Mouse (Mus musculus) cerebellum, adult 9-10 months (tissue): ENCODE measurements around the gene Akap13.
A peak's percentile ranks its signal among the peaks of the same experiment; 100 is the strongest.

Experiments used
- DNase-seq: peaks from one replicate; pipeline ENCODE4 v3.0.0; 2022

Akap13 gene

GRCm38 (mm10) chr7:75521199-75521598 lies 65.9 kb downstream of the Akap13 start:
- DNase-seq = no peak

GRCm38 (mm10) chr7:75522226-75522625 lies 66.9 kb downstream of the Akap13 start:
- no peak for DNase-seq

- DNase-seq = no peak
Measured at GRCm38 (mm10) chr7:75524789-75525569, 69.6 kb downstream of the Akap13 start.

- DNase-seq = no peak
Measured at GRCm38 (mm10) chr7:75525716-75526401, 70.5 kb downstream of the Akap13 start.

GRCm38 (mm10) chr7:75528751-75529150 lies 73.4 kb downstream of the Akap13 start:
- no peak for DNase-seq

- DNase-seq = no peak
Measured at GRCm38 (mm10) chr7:75529857-75530437, 74.6 kb downstream of the Akap13 start.

GRCm38 (mm10) chr7:75530642-75531041 lies 75.3 kb downstream of the Akap13 start:
- DNase-seq = no peak

- DNase-seq = no peak
Measured at GRCm38 (mm10) chr7:75533079-75533478, 77.7 kb downstream of the Akap13 start.

GRCm38 (mm10) chr7:75536298-75536697 lies 81.0 kb downstream of the Akap13 start:
- no peak for DNase-seq

GRCm38 (mm10) chr7:75537567-75537966 lies 82.2 kb downstream of the Akap13 start:
- DNase-seq = no peak

- no peak for DNase-seq
Measured at GRCm38 (mm10) chr7:75538513-75538912, 83.2 kb downstream of the Akap13 start.

- DNase-seq = no peak
Measured at GRCm38 (mm10) chr7:75539168-75539567, 83.8 kb downstream of the Akap13 start.

GRCm38 (mm10) chr7:75549856-75550255 lies 94.5 kb downstream of the Akap13 start:
- DNase-seq = no peak

GRCm38 (mm10) chr7:75550791-75551336 lies 95.5 kb downstream of the Akap13 start:
- no peak for DNase-seq

GRCm38 (mm10) chr7:75553002-75553666 lies 97.8 kb downstream of the Akap13 start:
- no peak for DNase-seq

- DNase-seq = no peak
Measured at GRCm38 (mm10) chr7:75553667-75554045, 98.3 kb downstream of the Akap13 start.

- no peak for DNase-seq
Measured at GRCm38 (mm10) chr7:75554065-75554464, 98.7 kb downstream of the Akap13 start.

- DNase-seq = peak; percentile 17
Measured at GRCm38 (mm10) chr7:75555940-75556339, 100.6 kb downstream of the Akap13 start.

- no peak for DNase-seq
Measured at GRCm38 (mm10) chr7:75558225-75558624, 102.9 kb downstream of the Akap13 start.

GRCm38 (mm10) chr7:75559119-75559518 lies 103.8 kb downstream of the Akap13 start:
- no peak for DNase-seq

GRCm38 (mm10) chr7:75559915-75560314 lies 104.6 kb downstream of the Akap13 start:
- no peak for DNase-seq

- no peak for DNase-seq
Measured at GRCm38 (mm10) chr7:75560566-75560965, 105.2 kb downstream of the Akap13 start.

- no peak for DNase-seq
Measured at GRCm38 (mm10) chr7:75561134-75561533, 105.8 kb downstream of the Akap13 start.
